Mouse (Mus musculus) forebrain, embryonic 16.5 days (tissue): ENCODE results near the gene Adcy6. TPM values are rescaled to one million over a fixed set of nuclear protein-coding genes. Genes with fewer than 3 reads are reported as not detected.

Experiments used
- ATAC-seq: fragments of 200-750 bp; cut with Nextera tagmentation; 2 replicates; pipeline ENCODE4 v1.8.0; 2017; ENCODE audit warnings: mild to moderate bottlenecking, moderate library complexity
- H3K27ac ChIP-seq: fragments of 300-500 bp; sonication (generic); 2 replicates; pipeline ENCODE4 v1.5.1; 2014; ENCODE audit warnings: low read length, control low read depth
- H3K27me3 ChIP-seq: fragments of 300-500 bp; sonication (generic); replicated peaks from 2 replicates; pipeline ENCODE4 v1.6.1; 2014; ENCODE audit warnings: low read length; ENCODE audit not compliant: control insufficient read depth, insufficient read depth
- H3K36me3 ChIP-seq: fragments of 300-500 bp; sonication (generic); 2 replicates; pipeline ENCODE4 v1.6.1; 2014; ENCODE audit not compliant: control insufficient read depth, insufficient read depth
- H3K4me1 ChIP-seq: fragments of 300-500 bp; sonication (generic); replicated peaks from 2 replicates; pipeline ENCODE4 v1.6.1; 2014; ENCODE audit warnings: low read length; ENCODE audit not compliant: control insufficient read depth, insufficient read depth
- H3K4me2 ChIP-seq: fragments of 300-500 bp; sonication (generic); 2 replicates; pipeline ENCODE4 v1.6.1; 2014; ENCODE audit warnings: mild to moderate bottlenecking, low read length, control low read depth
- H3K4me3 ChIP-seq: fragments of 300-500 bp; sonication (generic); replicated peaks from 2 replicates; pipeline ENCODE4 v1.5.1; 2014; ENCODE audit warnings: mild to moderate bottlenecking, low read length, control low read depth
- H3K9ac ChIP-seq: fragments of 300-500 bp; sonication (generic); replicated peaks from 2 replicates; pipeline ENCODE4 v1.6.1; 2014; ENCODE audit warnings: low read depth, low read length, control low read depth
- H3K9me3 ChIP-seq: fragments of 300-500 bp; sonication (generic); 2 replicates; pipeline ENCODE4 v1.6.1; 2016; ENCODE audit warnings: low read length; ENCODE audit not compliant: control insufficient read depth
- WGBS: fragments of 180-500 bp; shearing (Covaris S2); extraction: QIAGEN DNeasy Blood & Tissue Kit; methylation state at CpG from one replicate; pipeline ENCODE4 v1.1.7; 2014; 5-methylcytosine and 5-hydroxymethylcytosine counted together
- polyA plus RNA-seq: library from polyadenylated mRNA; unstranded; fragments of >200 nt; fragmentation: Nextera tagmentation; extraction: Ambion mirVana; gene quantifications from 2 replicates; pipeline ENCODE4 v1.2.1, GENCODE M21; 2015

Gene Adcy6
- polyA plus RNA-seq, 1 experiment from 2014 or later: 16.1 TPM

DNA sequence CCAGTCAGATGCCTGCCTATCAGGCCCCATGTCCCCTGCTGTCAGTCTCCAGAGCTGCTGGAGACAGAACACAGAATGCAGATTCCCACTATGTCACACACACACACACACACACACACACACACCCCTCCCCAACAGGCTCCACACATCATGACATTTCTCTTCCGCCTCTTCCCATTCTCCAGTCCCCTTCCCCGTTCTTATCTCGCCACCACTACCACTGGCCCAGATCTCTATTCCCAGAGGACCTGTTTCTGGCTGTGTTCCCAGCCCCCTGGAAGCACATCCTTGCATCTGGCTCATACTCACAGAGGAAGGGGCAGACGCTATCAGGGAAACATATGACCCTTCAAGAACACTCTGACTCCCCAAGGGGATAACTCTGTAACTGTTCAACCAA, 2.3 kb downstream of the Adcy6 start:
- Histone ChIP-seq H3K4me2 (peak overlapping the region; percentile 81), H3K27ac (no peak overlapping the region), H3K4me1 (peaks cover 29% of the 10 kb centered on the region), H3K4me3 (peak overlapping the region; percentile 93), H3K27me3 (no peaks in the 10 kb centered on the region), H3K9ac (no peak overlapping the region; the same call in 1 of the 2 replicates), H3K9me3 (no peaks in the 10 kb centered on the region), H3K36me3 (peaks cover 6% of the 10 kb centered on the region; the same call in 1 of the 2 replicates)
- ATAC-seq: no peak
- WGBS: 18% methylated on average over 4 of the region's 4 CpGs

DNA sequence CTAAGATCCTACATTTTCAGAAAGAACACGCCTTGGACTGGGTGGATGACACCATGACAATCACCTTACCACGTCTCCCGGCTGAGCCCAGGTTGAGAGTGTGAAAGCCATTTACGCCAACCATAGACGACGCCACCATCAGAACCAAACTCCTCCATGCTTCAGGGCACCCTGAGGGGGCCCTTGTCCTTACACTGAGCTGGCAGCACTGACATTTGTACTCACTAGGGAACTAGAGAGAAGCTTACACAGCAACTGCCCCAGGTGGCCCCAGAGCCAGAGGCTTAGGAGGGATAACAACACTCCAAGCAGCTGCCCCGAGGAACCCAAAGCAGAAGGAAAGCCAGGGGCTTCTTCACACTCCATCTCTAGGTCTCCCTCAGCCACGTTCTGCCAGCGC, 3.1 kb downstream of the Adcy6 start:
- H3K9me3 ChIP-seq: no peaks in the 10 kb centered on the region
- no peak overlapping the region for H3K4me3 ChIP-seq
- no peak overlapping the region for H3K9ac ChIP-seq
- peaks cover 6% of the 10 kb centered on the region; the same call in 1 of the 2 replicates for H3K36me3 ChIP-seq
- WGBS: 68% methylated on average over 9 of the region's 9 CpGs
- H3K27ac ChIP-seq: no peak overlapping the region
- no peak for ATAC-seq
- H3K27me3 ChIP-seq: no peaks in the 10 kb centered on the region
- H3K4me1 ChIP-seq: peaks cover 37% of the 10 kb centered on the region
- no peak overlapping the region for H3K4me2 ChIP-seq

DNA sequence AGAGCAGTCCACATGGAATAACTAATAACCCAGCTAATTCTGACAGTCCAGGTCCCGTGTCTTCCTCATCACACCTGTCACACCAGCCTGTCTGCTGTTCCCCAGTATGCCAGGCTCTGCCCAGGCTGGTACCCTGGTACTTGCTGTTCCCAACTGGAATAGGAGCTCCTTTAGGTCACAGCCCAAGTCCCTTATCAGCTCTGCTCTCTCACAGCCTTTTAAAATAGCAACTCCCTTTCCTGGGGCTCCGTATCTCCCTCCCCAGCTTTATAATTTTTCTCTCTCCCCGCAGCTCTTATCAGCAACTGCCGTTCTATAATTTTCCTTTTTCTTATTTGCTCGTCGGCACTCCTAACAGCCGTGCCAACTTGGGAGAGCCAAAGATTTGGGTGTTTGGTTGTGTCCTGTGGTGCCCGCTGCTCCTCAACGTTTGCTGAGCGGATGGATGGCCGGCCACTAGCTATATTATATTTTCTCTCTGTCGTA, 3.8 kb downstream of the Adcy6 start:
- 91% methylated on average over 12 of the region's 12 CpGs for WGBS
- Histone ChIP-seq H3K4me1 (peaks cover 38% of the 10 kb centered on the region), H3K9ac (no peak overlapping the region), H3K4me2 (no peak overlapping the region), H3K27ac (no peak overlapping the region), H3K27me3 (no peaks in the 10 kb centered on the region), H3K36me3 (peaks cover 6% of the 10 kb centered on the region; the same call in 1 of the 2 replicates), H3K9me3 (no peaks in the 10 kb centered on the region), H3K4me3 (no peak overlapping the region)
- no peak for ATAC-seq

DNA sequence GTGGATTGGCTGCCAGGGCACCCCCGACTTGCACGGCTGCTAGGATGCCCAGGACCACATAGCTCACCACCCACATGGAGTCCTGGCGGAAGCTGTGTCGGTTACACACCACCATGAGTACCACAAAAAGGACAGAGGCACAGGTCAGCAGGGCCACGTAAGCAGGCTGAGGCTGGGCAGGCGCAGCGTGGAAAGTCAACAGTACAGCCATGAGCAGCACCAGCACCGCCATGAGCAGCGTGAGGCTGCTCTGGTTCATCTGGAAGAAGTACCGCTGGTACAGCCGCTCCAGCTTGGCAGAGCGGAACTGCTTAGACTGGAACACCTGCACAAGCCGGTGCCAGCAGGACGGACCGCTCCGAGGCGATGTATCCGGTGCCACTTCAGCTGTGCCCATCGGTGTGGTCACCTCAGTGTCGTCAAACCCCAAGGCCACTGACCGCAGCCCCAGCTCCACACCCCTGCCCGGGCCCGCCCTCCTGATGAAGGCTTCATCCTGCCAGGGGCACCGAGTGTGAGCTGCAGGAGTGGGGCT, 5.8 kb downstream of the Adcy6 start:
- peaks cover 6% of the 10 kb centered on the region; the same call in 1 of the 2 replicates for H3K36me3 ChIP-seq
- H3K27ac ChIP-seq: no peak overlapping the region
- no peak overlapping the region for H3K4me3 ChIP-seq
- H3K9me3 ChIP-seq: no peaks in the 10 kb centered on the region
- WGBS: 91% methylated on average over 24 of the region's 24 CpGs
- ATAC-seq: no peak
- H3K9ac ChIP-seq: no peak overlapping the region
- H3K27me3 ChIP-seq: no peaks in the 10 kb centered on the region
- H3K4me2 ChIP-seq: no peak overlapping the region
- H3K4me1 ChIP-seq: peaks cover 38% of the 10 kb centered on the region

DNA sequence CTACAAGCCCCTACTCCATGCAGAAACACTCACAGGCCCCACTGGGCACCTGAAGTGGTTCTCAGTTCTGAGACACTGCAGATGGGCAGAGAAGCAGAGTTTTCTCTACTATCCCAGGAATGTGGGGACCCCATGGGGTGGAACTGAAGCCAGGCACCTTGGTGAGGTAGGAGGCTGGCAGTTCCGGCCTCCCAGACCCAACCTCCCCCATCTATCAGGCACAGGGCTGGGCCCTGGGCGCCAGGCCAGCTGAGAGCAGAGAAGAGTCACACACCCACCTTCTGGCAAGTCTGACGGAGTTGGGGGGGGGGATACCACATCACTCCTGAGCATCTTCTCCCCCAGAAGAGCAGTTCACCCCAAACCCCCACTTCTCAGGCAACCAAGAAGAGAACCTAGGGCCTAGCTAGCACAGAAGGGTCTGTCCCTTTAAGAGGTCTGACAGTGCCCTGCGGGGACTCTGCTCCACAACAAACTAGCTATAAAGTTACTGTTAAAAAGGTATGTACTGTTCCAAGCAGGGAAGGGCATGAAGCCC, 6.9 kb downstream of the Adcy6 start:
- WGBS: 65% methylated on average over 4 of the region's 4 CpGs
- Histone ChIP-seq H3K27me3 (no peaks in the 10 kb centered on the region), H3K9ac (no peak overlapping the region), H3K9me3 (no peaks in the 10 kb centered on the region), H3K36me3 (peaks cover 6% of the 10 kb centered on the region), H3K4me2 (no peak overlapping the region), H3K27ac (no peak overlapping the region), H3K4me1 (peaks cover 30% of the 10 kb centered on the region), H3K4me3 (no peak overlapping the region)
- ATAC-seq: no peak

DNA sequence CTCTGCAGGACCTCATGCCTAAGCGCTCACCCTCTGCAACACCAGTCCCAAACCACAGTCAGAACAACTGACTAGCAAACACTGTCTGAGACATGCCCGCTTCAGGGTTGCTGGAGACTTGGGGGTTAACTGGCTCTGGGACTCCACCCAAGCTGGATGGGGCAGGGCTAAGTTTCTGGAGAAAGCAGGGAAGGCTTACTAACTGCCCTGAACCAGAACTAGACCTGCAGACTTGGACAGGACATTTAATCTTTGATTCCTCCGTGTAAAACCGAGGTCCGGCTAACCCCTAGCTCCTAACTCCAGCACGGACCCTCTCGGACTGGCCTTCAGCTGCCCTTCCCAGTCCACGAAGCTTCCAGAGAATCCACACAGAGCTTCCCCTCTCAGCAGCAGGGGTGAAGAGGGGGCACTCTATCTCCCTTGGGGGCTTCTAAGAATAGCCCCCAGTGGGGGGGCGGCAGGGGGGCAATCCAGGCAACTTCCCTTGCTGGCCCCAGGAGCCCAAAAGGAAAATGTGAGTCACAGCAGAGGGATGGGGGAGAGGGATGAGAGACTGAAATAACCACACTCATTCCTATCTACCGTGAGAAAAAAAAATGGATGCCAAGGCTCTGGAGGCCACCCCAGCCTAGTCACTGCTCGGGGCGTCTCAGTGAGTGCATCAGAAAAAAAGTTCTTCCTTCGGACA, 7.5 kb downstream of the Adcy6 start:
- peak overlapping the region; percentile 25; the same call in 1 of the 2 replicates for H3K9ac ChIP-seq
- no peaks in the 10 kb centered on the region for H3K27me3 ChIP-seq
- H3K4me3 ChIP-seq: no peak overlapping the region
- H3K4me2 ChIP-seq: no peak overlapping the region
- H3K36me3 ChIP-seq: peaks cover 6% of the 10 kb centered on the region
- WGBS: 68% methylated on average over 13 of the region's 13 CpGs
- H3K4me1 ChIP-seq: peaks cover 24% of the 10 kb centered on the region
- H3K27ac ChIP-seq: no peak overlapping the region
- H3K9me3 ChIP-seq: no peaks in the 10 kb centered on the region
- ATAC-seq: no peak

DNA sequence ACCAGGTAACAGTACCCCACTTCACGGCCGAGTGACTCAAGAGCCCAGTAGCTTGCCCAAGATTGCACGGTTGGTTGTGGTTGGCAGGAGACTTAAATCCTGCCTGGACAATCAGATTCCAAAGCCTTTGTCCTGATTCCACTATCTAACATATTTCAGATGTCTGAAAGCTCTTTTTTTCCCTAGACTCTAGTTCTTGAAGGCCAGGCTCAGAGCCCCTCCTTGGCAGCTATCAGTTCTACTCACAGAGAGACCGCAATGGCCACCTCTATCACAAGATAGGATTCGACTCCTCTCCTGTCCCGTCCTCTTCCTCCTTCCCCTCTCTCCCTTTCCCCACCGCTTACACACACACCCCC, 8.1 kb downstream of the Adcy6 start:
- ATAC-seq: no peak
- H3K36me3 ChIP-seq: peaks cover 6% of the 10 kb centered on the region
- 79% methylated on average over 7 of the region's 7 CpGs for WGBS
- no peak overlapping the region for H3K4me3 ChIP-seq
- no peaks in the 10 kb centered on the region for H3K27me3 ChIP-seq
- no peak overlapping the region for H3K27ac ChIP-seq
- no peaks in the 10 kb centered on the region for H3K9me3 ChIP-seq
- H3K4me2 ChIP-seq: no peak overlapping the region
- H3K9ac ChIP-seq: peak overlapping the region; percentile 25; the same call in 1 of the 2 replicates
- peaks cover 19% of the 10 kb centered on the region for H3K4me1 ChIP-seq

DNA sequence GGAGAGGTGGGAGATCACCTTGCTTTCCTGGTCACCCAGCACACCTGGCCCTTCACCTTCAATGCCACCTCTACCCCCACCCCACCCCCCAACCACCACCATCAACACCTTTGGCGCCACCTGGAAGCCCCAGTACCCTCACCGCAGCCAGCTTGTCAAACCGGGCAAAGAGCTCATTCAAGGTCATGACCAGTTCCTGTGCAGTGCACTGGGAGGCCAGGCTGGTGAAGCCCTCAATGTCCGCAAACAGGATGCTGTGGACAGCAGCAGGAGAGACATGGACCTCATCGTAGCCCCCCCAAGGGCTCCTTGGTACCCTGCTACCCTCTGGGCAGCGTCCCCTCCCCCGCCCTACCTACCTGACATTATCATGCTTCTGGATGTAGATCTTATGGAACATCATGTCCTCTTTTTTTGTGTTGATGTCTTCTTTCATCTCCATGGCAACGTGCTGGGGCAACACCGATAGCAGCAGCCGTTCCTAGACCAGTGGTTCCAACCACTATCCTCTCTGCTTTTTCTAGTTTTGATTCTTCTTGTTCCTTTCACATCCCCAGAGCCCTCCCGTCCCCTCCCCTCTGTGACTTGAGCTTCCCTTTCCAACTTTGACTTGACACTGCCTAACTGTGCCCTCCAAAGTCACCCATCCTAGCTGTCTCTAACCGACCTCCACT, 9.7 kb downstream of the Adcy6 start:
- no peak for ATAC-seq
- 82% methylated on average over 12 of the region's 12 CpGs for WGBS
- H3K4me1 ChIP-seq: peaks cover 18% of the 10 kb centered on the region

DNA sequence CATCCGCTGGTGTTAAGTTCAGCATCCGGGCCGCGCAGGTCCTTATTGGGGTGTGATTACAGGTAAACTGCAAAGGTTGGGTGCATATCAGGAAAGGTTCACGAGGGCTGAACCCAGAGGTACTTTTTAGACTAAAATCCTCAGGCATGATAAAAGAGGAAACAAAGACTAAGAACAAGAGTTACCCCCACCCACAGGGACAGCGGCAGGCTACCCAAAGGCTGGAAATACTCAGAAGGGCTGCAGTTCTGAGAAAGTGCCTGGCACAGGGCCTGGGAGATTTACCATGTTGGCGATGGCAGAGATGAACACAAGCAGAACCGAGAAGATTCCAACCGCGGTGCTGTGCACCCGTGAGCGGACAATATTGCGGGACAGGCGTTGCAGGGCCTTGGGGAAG, 13.3 kb downstream of the Adcy6 start:
- H3K9me3 ChIP-seq: no peaks in the 10 kb centered on the region
- peaks cover 33% of the 10 kb centered on the region for H3K36me3 ChIP-seq
- WGBS: 94% methylated on average over 14 of the region's 14 CpGs
- H3K27ac ChIP-seq: no peak overlapping the region
- H3K9ac ChIP-seq: no peak overlapping the region
- no peak overlapping the region for H3K4me2 ChIP-seq
- H3K27me3 ChIP-seq: no peaks in the 10 kb centered on the region
- no peak for ATAC-seq
- H3K4me3 ChIP-seq: no peak overlapping the region
- no peaks in the 10 kb centered on the region for H3K4me1 ChIP-seq

More for the DNA sequence above, 9.7 kb downstream of the Adcy6 start:
- no peaks in the 10 kb centered on the region for H3K27me3 ChIP-seq
- no peak overlapping the region for H3K9ac ChIP-seq
- no peak overlapping the region for H3K4me2 ChIP-seq
- no peak overlapping the region for H3K27ac ChIP-seq
- H3K36me3 ChIP-seq: peaks cover 17% of the 10 kb centered on the region
- no peak overlapping the region for H3K4me3 ChIP-seq
- H3K9me3 ChIP-seq: no peaks in the 10 kb centered on the region
